Mouse (Mus musculus): ENCODE data around the gene Ammecr1. TPM values are rescaled to one million over a fixed set of nuclear protein-coding genes. Genes with fewer than 3 reads are reported as not detected.

Ammecr1 gene
- polyA plus RNA-seq, 1 experiment from 2014 or later = 28.6 TPM

GRCm38 (mm10) chrX:142983638-142984037 lies 17.1 kb upstream of the Ammecr1 start:
- no peaks in the 10 kb centered on the region for H3K36me3 ChIP-seq (ENCODE audit: control insufficient read depth, insufficient read depth, low read length)
- no peak overlapping the region for H3K27ac ChIP-seq (ENCODE audit: low read depth, low read length)
- H3K4me1 ChIP-seq (replicated peaks; ENCODE audit: control insufficient read depth, insufficient read depth, low read length) = peaks cover 4% of the 10 kb centered on the region
- WGBS = 67% methylated on average over 6 of the region's 6 CpGs
- ATAC-seq (replicated peaks; ENCODE audit: low FRiP score) (no peak), DNase-seq (ENCODE audit: low spot score) (no peak)
- no peak overlapping the region for H3K9ac ChIP-seq (ENCODE audit: low read depth, low read length)
- H3K9me3 ChIP-seq (ENCODE audit: control insufficient read depth, low read length) = no peaks in the 10 kb centered on the region
- no peak overlapping the region for H3K4me3 ChIP-seq (ENCODE audit: low read depth, low read length)
- no peak overlapping the region for H3K4me2 ChIP-seq
- peaks cover 7% of the 10 kb centered on the region; the same call in 1 of the 2 replicates for H3K27me3 ChIP-seq (replicated peaks; ENCODE audit: control insufficient read depth, insufficient read depth, low read length)

DNA sequence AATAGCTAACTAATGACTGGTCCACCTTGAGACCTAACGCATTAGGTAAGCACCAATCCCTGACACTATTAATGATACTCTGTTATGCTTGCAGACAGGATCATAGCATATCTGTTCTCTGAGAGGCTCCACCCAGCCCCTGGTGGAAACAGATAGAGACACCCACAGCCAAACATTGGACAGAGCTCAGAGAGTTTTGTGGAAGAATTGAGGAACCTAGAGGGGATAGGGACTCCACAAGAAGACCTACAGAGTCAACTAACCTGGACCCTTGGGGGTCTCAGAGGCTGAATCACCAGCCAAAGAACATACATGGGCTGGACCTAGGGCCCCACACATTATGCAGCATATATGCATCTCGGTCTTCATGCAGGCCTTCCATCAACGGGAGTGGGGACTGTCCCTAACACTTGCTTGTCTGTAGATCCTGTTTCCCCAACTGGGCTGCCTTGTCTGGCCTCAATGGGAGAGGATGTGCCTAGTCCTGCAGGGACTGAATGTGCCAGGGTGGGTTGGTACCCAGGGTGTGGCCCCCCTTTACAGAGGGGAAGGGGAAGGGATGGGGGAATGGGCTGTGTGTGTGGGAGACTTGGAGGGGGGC lies 15.1 kb upstream of the Ammecr1 start:
- no peak overlapping the region for H3K4me3 ChIP-seq (ENCODE audit: low read depth, low read length)
- H3K36me3 ChIP-seq (ENCODE audit: control insufficient read depth, insufficient read depth, low read length) = no peaks in the 10 kb centered on the region
- ATAC-seq (replicated peaks; ENCODE audit: low FRiP score) (peak; percentile 93), DNase-seq (ENCODE audit: low spot score) (no peak)
- peaks cover 4% of the 10 kb centered on the region; the same call in 1 of the 2 replicates for H3K27me3 ChIP-seq (replicated peaks; ENCODE audit: control insufficient read depth, insufficient read depth, low read length)
- no peak overlapping the region for H3K9ac ChIP-seq (ENCODE audit: low read depth, low read length)
- peaks cover 4% of the 10 kb centered on the region for H3K4me1 ChIP-seq (replicated peaks; ENCODE audit: control insufficient read depth, insufficient read depth, low read length)
- no peaks in the 10 kb centered on the region for H3K9me3 ChIP-seq (ENCODE audit: control insufficient read depth, low read length)
- H3K27ac ChIP-seq (ENCODE audit: low read depth, low read length) = peak overlapping the region; percentile 48
- WGBS = 81% methylated on average over 3 of the region's 3 CpGs
- peak overlapping the region; percentile 31 for H3K4me2 ChIP-seq

GRCm38 (mm10) chrX:142980855-142981529 lies 14.5 kb upstream of the Ammecr1 start:
- Histone ChIP-seq H3K4me1 (replicated peaks; ENCODE audit: control insufficient read depth, insufficient read depth, low read length) (peaks cover 4% of the 10 kb centered on the region), H3K4me3 (ENCODE audit: low read depth, low read length) (no peak overlapping the region), H3K9me3 (ENCODE audit: control insufficient read depth, low read length) (no peaks in the 10 kb centered on the region), H3K27ac (ENCODE audit: low read depth, low read length) (no peak overlapping the region), H3K9ac (ENCODE audit: low read depth, low read length) (no peak overlapping the region), H3K36me3 (ENCODE audit: control insufficient read depth, insufficient read depth, low read length) (no peaks in the 10 kb centered on the region), H3K27me3 (replicated peaks; ENCODE audit: control insufficient read depth, insufficient read depth, low read length) (peaks cover 4% of the 10 kb centered on the region; the same call in 1 of the 2 replicates), H3K4me2 (no peak overlapping the region)
- no peak for DNase-seq (ENCODE audit: low spot score)
- WGBS = 44% methylated on average over 2 of the region's 2 CpGs
- ATAC-seq (replicated peaks; ENCODE audit: low FRiP score) = no peak

DNA sequence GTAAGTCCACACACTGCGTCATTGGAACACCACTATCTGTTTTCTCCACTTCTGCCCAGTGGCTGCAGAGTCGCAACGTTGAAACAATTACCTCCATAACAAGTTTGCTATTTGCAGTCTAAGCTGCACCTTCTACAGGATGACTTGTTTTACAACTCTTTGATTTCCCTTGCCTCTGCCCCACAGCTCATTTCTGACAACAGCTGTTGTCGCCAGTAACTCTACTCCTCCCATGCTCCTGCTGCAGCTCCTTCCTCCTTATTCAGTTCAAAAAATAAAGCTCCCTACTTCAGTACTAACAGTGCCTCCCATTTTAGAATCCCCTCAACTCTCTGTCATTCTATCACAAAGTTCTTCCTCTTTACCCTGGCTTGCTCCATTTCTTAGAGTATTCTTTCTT lies 12.7 kb upstream of the Ammecr1 start:
- 65% methylated on average over 4 of the region's 4 CpGs for WGBS
- Histone ChIP-seq H3K27me3 (replicated peaks; ENCODE audit: control insufficient read depth, insufficient read depth, low read length) (no peaks in the 10 kb centered on the region), H3K27ac (ENCODE audit: low read depth, low read length) (no peak overlapping the region), H3K9ac (ENCODE audit: low read depth, low read length) (no peak overlapping the region), H3K4me1 (replicated peaks; ENCODE audit: control insufficient read depth, insufficient read depth, low read length) (peaks cover 4% of the 10 kb centered on the region), H3K4me3 (ENCODE audit: low read depth, low read length) (no peak overlapping the region), H3K36me3 (ENCODE audit: control insufficient read depth, insufficient read depth, low read length) (no peaks in the 10 kb centered on the region), H3K9me3 (ENCODE audit: control insufficient read depth, low read length) (no peaks in the 10 kb centered on the region), H3K4me2 (no peak overlapping the region)
- DNase-seq (ENCODE audit: low spot score) (no peak), ATAC-seq (replicated peaks; ENCODE audit: low FRiP score) (no peak)

GRCm38 (mm10) chrX:142972443-142972970 lies 6.0 kb upstream of the Ammecr1 start:
- H3K27me3 ChIP-seq (replicated peaks; ENCODE audit: control insufficient read depth, insufficient read depth, low read length) = no peaks in the 10 kb centered on the region; the same call in 1 of the 2 replicates
- ATAC-seq (replicated peaks; ENCODE audit: low FRiP score) (peak; percentile 96), DNase-seq (ENCODE audit: low spot score) (peak; percentile 46)
- H3K4me2 ChIP-seq = peak overlapping the region; percentile 12; the same call in 1 of the 2 replicates
- no peaks in the 10 kb centered on the region for H3K9me3 ChIP-seq (ENCODE audit: control insufficient read depth, low read length)
- H3K36me3 ChIP-seq (ENCODE audit: control insufficient read depth, insufficient read depth, low read length) = no peaks in the 10 kb centered on the region
- H3K27ac ChIP-seq (ENCODE audit: low read depth, low read length) = peak overlapping the region; percentile 52; the same call in 1 of the 2 replicates
- H3K4me1 ChIP-seq (replicated peaks; ENCODE audit: control insufficient read depth, insufficient read depth, low read length) = no peaks in the 10 kb centered on the region
- no peak overlapping the region for H3K4me3 ChIP-seq (ENCODE audit: low read depth, low read length)
- 27% methylated on average over 7 of the region's 7 CpGs for WGBS
- H3K9ac ChIP-seq (ENCODE audit: low read depth, low read length) = no peak overlapping the region

- no peak for ATAC-seq (replicated peaks; ENCODE audit: low FRiP score)
- H3K9ac ChIP-seq (ENCODE audit: low read depth, low read length) = no peak overlapping the region
- no peaks in the 10 kb centered on the region for H3K36me3 ChIP-seq (ENCODE audit: control insufficient read depth, insufficient read depth, low read length)
- no peaks in the 10 kb centered on the region for H3K9me3 ChIP-seq (ENCODE audit: control insufficient read depth, low read length)
- DNase-seq (ENCODE audit: low spot score) = no peak
- no peak overlapping the region for H3K4me2 ChIP-seq
- peaks cover 3% of the 10 kb centered on the region for H3K27me3 ChIP-seq (replicated peaks; ENCODE audit: control insufficient read depth, insufficient read depth, low read length)
- 81% methylated on average over 3 of the region's 3 CpGs for WGBS
- no peaks in the 10 kb centered on the region for H3K4me1 ChIP-seq (replicated peaks; ENCODE audit: control insufficient read depth, insufficient read depth, low read length)
- H3K4me3 ChIP-seq (ENCODE audit: low read depth, low read length) = no peak overlapping the region
- H3K27ac ChIP-seq (ENCODE audit: low read depth, low read length) = no peak overlapping the region
Measured at GRCm38 (mm10) chrX:142971759-142972158, 5.2 kb upstream of the Ammecr1 start.

DNA sequence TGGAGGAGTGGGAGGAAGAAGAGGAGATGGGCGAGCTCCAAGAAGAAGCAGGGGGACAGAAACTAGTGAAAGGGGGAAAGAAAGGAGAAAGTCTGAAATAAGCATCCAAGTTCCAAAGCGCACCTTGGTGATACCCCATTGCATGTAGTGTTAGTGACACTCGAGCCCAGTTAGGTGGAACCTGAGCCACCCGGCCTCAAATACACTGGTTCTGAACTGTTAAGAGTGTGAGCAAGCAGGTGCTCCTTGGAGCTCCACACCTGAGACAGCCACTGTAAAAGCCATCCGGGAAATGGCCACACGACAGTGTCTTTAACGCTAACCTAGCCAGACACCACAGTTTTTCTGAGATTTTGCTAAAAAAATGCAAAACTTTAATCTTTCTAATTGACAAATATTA lies 539 bp upstream of the Ammecr1 start:
- 36% methylated on average over 7 of the region's 7 CpGs for WGBS
- H3K27me3 ChIP-seq (replicated peaks; ENCODE audit: control insufficient read depth, insufficient read depth, low read length) = peaks cover 12% of the 10 kb centered on the region
- H3K4me2 ChIP-seq = peak overlapping the region; percentile 58
- no peak for ATAC-seq (replicated peaks; ENCODE audit: low FRiP score)
- peak overlapping the region; percentile 52 for H3K27ac ChIP-seq (ENCODE audit: low read depth, low read length)
- no peaks in the 10 kb centered on the region for H3K9me3 ChIP-seq (ENCODE audit: control insufficient read depth, low read length)
- H3K9ac ChIP-seq (ENCODE audit: low read depth, low read length) = peak overlapping the region; percentile 48; the same call in 1 of the 2 replicates
- no peak for DNase-seq (ENCODE audit: low spot score)
- H3K4me1 ChIP-seq (replicated peaks; ENCODE audit: control insufficient read depth, insufficient read depth, low read length) = no peaks in the 10 kb centered on the region
- H3K4me3 ChIP-seq (ENCODE audit: low read depth, low read length) = peak overlapping the region; percentile 78
- no peaks in the 10 kb centered on the region for H3K36me3 ChIP-seq (ENCODE audit: control insufficient read depth, insufficient read depth, low read length)

DNA sequence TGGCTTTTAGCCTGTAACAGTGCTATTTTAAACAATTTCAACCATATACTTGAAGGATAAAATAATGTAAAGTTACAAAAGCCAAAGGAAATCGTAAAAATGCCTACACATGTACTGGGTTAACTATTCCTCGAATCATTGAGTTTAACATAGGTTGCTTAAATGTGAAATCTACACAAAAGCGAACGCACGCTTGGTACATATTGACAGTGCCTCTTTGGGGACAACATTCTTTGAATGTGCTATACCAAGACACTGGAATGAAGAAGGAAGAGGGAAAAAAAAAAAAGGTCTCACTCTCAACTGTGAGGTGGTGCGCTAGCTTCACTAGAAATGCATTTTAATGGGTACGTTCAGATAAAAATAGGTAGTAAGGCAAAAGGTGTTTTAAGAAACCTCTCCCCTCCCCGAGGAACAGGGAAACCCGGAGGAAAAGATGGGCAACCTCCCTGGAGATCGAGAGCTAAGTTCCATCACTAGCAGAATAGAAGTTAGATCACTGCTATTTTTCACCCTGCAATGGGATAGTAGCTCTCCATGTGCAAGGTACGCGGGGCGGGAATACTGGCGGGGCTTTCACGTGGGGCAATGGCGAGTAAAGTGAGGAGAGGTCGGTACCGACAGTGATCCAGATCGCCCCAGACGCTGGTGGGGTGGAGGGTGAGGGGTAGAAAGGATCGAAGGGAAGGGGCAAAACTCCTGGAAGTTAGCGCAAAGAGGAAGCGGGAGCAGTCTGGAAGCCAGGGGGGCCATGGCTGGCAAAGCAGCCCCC lies 1.1 kb downstream of the Ammecr1 start:
- H3K9me3 ChIP-seq (ENCODE audit: control insufficient read depth, low read length) = no peaks in the 10 kb centered on the region
- DNase-seq (ENCODE audit: low spot score) (peak; percentile 41), ATAC-seq (replicated peaks; ENCODE audit: low FRiP score) (peak; percentile 24; the same call in 1 of the 2 replicates)
- H3K4me3 ChIP-seq (ENCODE audit: low read depth, low read length) = peak overlapping the region; percentile 78
- no peaks in the 10 kb centered on the region for H3K36me3 ChIP-seq (ENCODE audit: control insufficient read depth, insufficient read depth, low read length)
- 21% methylated on average over 23 of the region's 23 CpGs for whole genome bisulfite sequencing
- peaks cover 12% of the 10 kb centered on the region for H3K27me3 ChIP-seq (replicated peaks; ENCODE audit: control insufficient read depth, insufficient read depth, low read length)
- H3K4me2 ChIP-seq = peak overlapping the region; percentile 60
- peak overlapping the region; percentile 83 for H3K9ac ChIP-seq (ENCODE audit: low read depth, low read length)
- no peaks in the 10 kb centered on the region for H3K4me1 ChIP-seq (replicated peaks; ENCODE audit: control insufficient read depth, insufficient read depth, low read length)
- H3K27ac ChIP-seq (ENCODE audit: low read depth, low read length) = peak overlapping the region; percentile 80; the same call in 1 of the 2 replicates

Measured in liver, embryonic 11.5 days (tissue).